Mouse (Mus musculus) MEL (cell line): ENCODE measurements around the gene Cd164.

ENCODE experiments used
- CTCF ChIP-seq, 3 experiments: IDR thresholded peaks in 2 of 3; conservative IDR thresholded peaks in 1 of 3; 2 replicates each; pipeline ENCODE4 v1.5.1; 2011 to 2012; ENCODE audit warnings: low read length in 3 of 3, low read depth in 2 of 3, mild to moderate bottlenecking in 2 of 3, improper control_type of control experiment in 1 of 3, inconsistent platforms in 1 of 3, mixed read lengths in 1 of 3, moderate library complexity in 1 of 3; ENCODE audit not compliant: control insufficient read depth in 1 of 3, insufficient read depth in 1 of 3, poor library complexity in 1 of 3, severe bottlenecking in 1 of 3
- GATA1 ChIP-seq: IDR thresholded peaks from 2 replicates; pipeline ENCODE4 v1.6.1; 2011; ENCODE audit warnings: low read depth, low read length, improper control_type of control experiment
- MAFK ChIP-seq: IDR thresholded peaks from 2 replicates; pipeline ENCODE4 v1.6.1; 2011; ENCODE audit warnings: low read depth, mild to moderate bottlenecking, low read length, improper control_type of control experiment, borderline replicate concordance
- MXI1 ChIP-seq: IDR thresholded peaks from 2 replicates; pipeline ENCODE4 v1.6.1; 2011; ENCODE audit warnings: mild to moderate bottlenecking, low read depth, low read length, improper control_type of control experiment
- NELFE ChIP-seq: IDR thresholded peaks from 2 replicates; pipeline ENCODE4 v1.6.1; 2011; ENCODE audit warnings: low read depth, low read length, improper control_type of control experiment
- POLR2A ChIP-seq, 2 experiments: IDR thresholded peaks; 2 replicates each; pipeline ENCODE4 v1.6.1; 2011 to 2012; ENCODE audit warnings: low read length in 2 of 2, mild to moderate bottlenecking in 2 of 2, control low read depth in 1 of 2, improper control_type of control experiment in 1 of 2, low read depth in 1 of 2, moderate library complexity in 1 of 2; ENCODE audit not compliant: control insufficient read depth in 1 of 2, insufficient read depth in 1 of 2, poor library complexity in 1 of 2
- ZKSCAN1 ChIP-seq: IDR thresholded peaks from 2 replicates; pipeline ENCODE4 v1.6.1; 2012; ENCODE audit warnings: low read depth, mild to moderate bottlenecking, inconsistent platforms, low read length, improper control_type of control experiment, moderate library complexity
- ZMIZ1 ChIP-seq: IDR thresholded peaks from 2 replicates; pipeline ENCODE4 v1.6.1; 2012; ENCODE audit warnings: low read depth, mild to moderate bottlenecking, inconsistent platforms, low read length, improper control_type of control experiment, moderate library complexity

DNA sequence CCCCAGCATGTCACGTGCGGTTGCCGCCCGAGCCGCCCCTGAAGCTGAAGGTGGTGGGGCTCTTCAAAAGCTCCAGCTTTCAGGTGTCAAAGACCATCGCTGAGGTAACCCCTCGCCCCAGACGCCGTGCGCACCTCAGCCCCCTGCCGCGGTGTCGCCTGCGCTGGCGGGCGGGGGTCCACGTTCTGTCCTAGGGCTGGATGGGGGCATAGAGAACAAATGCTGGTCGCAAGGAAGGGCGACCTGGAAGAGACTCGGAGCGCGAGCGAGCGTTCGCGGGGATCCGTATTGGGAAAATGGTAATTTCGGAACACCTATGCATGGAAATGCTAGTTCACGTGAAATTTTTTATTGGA, 28.7 kb upstream of the Cd164 start:
- TF ChIP-seq MXI1 = no peak
- TF ChIP-seq CTCF (IDR thresholded peaks at IDR 0.05 in 2 of 3, conservative IDR thresholded peaks at IDR 0.05 in 1 of 3; ENCODE audit: control insufficient read depth in 1 of 3, insufficient read depth in 1 of 3, low read depth in 2 of 3, low read length in 3 of 3, poor library complexity in 1 of 3, severe bottlenecking in 1 of 3) = no peak
- no peak for TF ChIP-seq MAFK
- TF ChIP-seq NELFE = no peak
- TF ChIP-seq ZKSCAN1 = no peak
- TF ChIP-seq ZMIZ1 = no peak
- TF ChIP-seq GATA1 = no peak
- TF ChIP-seq POLR2A (IDR thresholded peaks at IDR 0.05; ENCODE audit: control insufficient read depth in 1 of 2, insufficient read depth in 1 of 2, low read depth in 1 of 2, low read length in 2 of 2, poor library complexity in 1 of 2) = no peak
